Mouse (Mus musculus) lung, adult 18-20 months (tissue): Measurements from ENCODE around the gene Tsfm.

ENCODE experiments used
- DNase-seq, 2 experiments: peaks; one replicate each; pipeline ENCODE4 v3.0.0; 2022; ENCODE audit warnings: mixed read lengths in 2 of 2

Tsfm gene

GRCm38 (mm10) chr10:127040569-127041214, 10.1 kb upstream of the Tsfm start:
- no peak for DNase-seq

GRCm38 (mm10) chr10:127037641-127038040, 7.0 kb upstream of the Tsfm start:
- no peak for DNase-seq

- DNase-seq = no peak
These were observed 5.6 kb upstream of the Tsfm start for GRCm38 (mm10) chr10:127036273-127036672.

GRCm38 (mm10) chr10:127033301-127033741, 2.7 kb upstream of the Tsfm start:
- no peak for DNase-seq

- no peak for DNase-seq
These were observed 12.2 kb downstream of the Tsfm start for GRCm38 (mm10) chr10:127018422-127018821.

GRCm38 (mm10) chr10:127017071-127017470, 13.6 kb downstream of the Tsfm start:
- no peak for DNase-seq

GRCm38 (mm10) chr10:127016488-127016887, 14.2 kb downstream of the Tsfm start:
- DNase-seq = no peak

GRCm38 (mm10) chr10:127003806-127004205, 26.8 kb downstream of the Tsfm start:
- no peak for DNase-seq

- no peak for DNase-seq
These were observed 27.3 kb downstream of the Tsfm start for GRCm38 (mm10) chr10:127003334-127003733.

- no peak for DNase-seq
These were observed 27.9 kb downstream of the Tsfm start for GRCm38 (mm10) chr10:127002765-127003164.

- DNase-seq = no peak
These were observed 28.6 kb downstream of the Tsfm start for GRCm38 (mm10) chr10:127002056-127002455.

GRCm38 (mm10) chr10:127001297-127001696, 29.3 kb downstream of the Tsfm start:
- DNase-seq = no peak

GRCm38 (mm10) chr10:127000529-127000928, 30.1 kb downstream of the Tsfm start, which contains the start of gene Avil:
Gene Avil (plus strand): TSS chr10:127000709.
- no peak for DNase-seq

- DNase-seq = no peak
These were observed 33.1 kb downstream of the Tsfm start for GRCm38 (mm10) chr10:126997340-126998113.

GRCm38 (mm10) chr10:126993621-126994020, 37.0 kb downstream of the Tsfm start:
- no peak for DNase-seq

GRCm38 (mm10) chr10:126991676-126992075, 39.0 kb downstream of the Tsfm start:
- DNase-seq = no peak

- DNase-seq = peak; percentile 88 to 93
These were observed 40.2 kb downstream of the Tsfm start for GRCm38 (mm10) chr10:126990313-126991056.

- DNase-seq = no peak
These were observed 42.0 kb downstream of the Tsfm start for GRCm38 (mm10) chr10:126988513-126989165.

GRCm38 (mm10) chr10:126987183-126988118, 43.2 kb downstream of the Tsfm start:
- no peak for DNase-seq

GRCm38 (mm10) chr10:126986541-126986961, 44.1 kb downstream of the Tsfm start:
- DNase-seq = peak; percentile 89 to 92

GRCm38 (mm10) chr10:126985579-126985978, 45.1 kb downstream of the Tsfm start:
- DNase-seq = no peak

- DNase-seq = no peak
These were observed 45.5 kb downstream of the Tsfm start for GRCm38 (mm10) chr10:126985127-126985526.
